Mouse (Mus musculus): ENCODE measurements around the gene Triobp. TPM values are rescaled to one million over a fixed set of nuclear protein-coding genes. Genes with fewer than 3 reads are reported as not detected.

Gene Triobp
- polyA plus RNA-seq, 1 experiment from 2014 or later = 135 TPM

DNA sequence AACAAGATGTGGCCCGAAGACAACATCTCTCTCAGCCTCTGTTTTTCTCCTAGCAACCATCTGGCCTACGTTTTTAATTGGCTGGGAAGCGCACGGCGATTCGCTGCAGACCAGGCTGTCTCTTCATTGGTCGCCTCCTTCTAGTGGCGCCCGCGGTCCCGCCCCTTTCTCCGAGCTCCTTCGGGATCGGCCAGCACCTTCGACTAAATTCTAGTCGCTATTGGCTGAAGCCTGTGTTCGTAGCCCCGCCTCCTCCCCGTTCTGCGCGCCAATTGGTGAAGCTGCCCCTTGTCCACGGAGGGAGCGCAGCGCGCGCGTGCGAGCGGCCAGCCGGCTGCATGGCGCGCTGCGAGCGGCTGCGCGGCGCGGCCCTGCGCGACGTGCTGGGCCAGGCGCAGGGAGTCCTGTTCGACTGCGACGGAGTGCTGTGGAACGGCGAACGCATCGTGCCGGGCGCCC, 33.9 kb upstream of the Triobp start, which contains the start of gene Pdxp:
Gene Pdxp, plus strand, starts transcription at position 288 of the 459 bp plus-strand sequence.
- CTCF ChIA-PET = interaction anchor here (0.6 to 5.7 kb wide), 5 partner anchors 11 to 49 kb away, joined by 3 to 136 read pairs (median 33); partner anchors contain the start of gene Nol12

DNA sequence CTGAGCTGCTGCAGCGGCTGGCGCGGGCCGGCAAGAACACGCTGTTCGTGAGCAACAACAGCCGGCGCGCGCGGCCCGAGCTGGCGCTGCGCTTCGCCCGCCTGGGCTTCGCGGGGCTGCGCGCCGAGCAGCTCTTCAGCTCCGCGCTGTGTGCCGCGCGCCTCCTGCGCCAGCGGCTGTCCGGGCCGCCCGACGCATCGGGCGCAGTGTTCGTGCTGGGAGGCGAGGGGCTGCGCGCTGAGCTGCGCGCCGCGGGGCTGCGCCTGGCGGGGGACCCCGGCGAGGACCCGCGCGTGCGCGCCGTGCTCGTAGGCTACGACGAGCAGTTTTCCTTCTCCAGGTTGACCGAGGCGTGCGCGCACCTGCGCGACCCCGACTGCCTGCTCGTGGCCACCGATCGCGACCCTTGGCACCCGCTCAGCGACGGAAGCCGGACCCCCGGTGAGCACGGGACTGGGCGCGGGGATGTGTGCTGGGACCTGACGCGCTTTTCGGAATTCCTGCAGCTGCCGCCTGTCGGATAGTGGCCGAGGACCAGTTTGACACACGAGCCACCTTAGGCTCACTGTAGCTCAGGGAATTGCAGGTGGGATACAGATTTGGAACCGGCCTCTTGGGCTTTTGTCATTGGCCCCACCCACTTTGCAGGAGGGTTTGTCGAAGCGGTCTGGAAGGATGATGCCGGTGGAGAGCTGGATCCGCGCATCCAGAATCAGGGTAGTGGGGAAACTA, 33.3 kb upstream of the Triobp start:
- peak; percentile 7 for ATAC-seq

More for the DNA sequence above, 33.9 kb upstream of the Triobp start, which contains the start of gene Pdxp:
- peak; percentile 89 for DNase-seq (ENCODE audit: low read depth, low spot score)
- POLR2A ChIA-PET = interaction anchor here (0.6 to 4.6 kb wide), 5 partner anchors 14 to 226 kb away, joined by 3 to 41 read pairs (median 8); partner anchors contain the start of genes Lgals1 and Nol12
- ATAC-seq = peak; percentile 85
- TF ChIP-seq CTCF (IDR thresholded peaks at IDR 0.05) = no peak
- in situ Hi-C loops (cut with MboI; ENCODE audit: low pct_unique_long_range_greater_than_20kb) = no loop called here
- no peaks in the 10 kb centered on the region for H3K27me3 ChIP-seq

DNA sequence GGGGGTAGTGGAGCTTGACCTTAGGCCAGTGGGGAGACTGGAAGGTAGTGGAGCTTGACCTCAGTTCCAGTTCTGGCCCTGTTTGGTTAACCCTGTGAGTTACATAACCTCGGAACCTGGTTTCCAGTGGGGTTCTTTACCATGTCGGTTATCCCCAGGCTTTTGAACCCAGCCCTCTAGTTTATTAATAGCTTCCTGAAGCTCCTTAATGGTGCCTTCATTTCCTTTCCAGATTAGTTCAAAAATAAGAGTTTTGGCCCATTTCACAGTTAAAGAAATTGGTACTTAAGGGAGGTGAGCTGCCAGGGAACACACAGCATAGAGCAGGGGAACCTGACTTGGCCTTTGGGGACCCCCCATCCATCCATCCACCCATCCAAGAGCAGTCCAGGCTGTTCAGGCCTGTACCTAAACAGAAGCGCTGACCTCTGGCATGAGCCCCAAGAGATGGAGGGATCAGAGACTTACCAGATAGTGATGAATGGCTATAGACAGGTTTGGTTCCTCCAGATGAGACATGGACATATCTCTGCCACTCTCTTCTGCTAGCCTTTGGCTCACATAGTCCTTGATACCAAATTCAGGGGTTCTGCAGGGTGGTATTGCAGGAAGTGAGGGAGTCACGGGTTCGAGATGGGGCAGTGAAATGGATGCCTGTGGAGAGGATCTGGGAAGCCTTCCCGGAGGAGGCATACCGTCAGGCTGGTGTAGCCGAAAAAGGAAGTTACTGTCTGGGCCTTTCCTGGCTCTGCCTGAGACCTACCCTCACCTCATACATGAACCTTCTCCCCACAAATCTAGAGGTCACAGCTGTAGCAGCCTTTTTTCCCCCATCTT, 32.5 kb upstream of the Triobp start:
- in situ Hi-C loops (cut with MboI; ENCODE audit: low pct_unique_long_range_greater_than_20kb) = loop anchor here (5.0 kb wide), 1 partner anchor 37 kb away; no protein-coding TSS in a partner anchor
- TF ChIP-seq CTCF (IDR thresholded peaks at IDR 0.05) = no peak
- H3K27me3 ChIP-seq = no peaks in the 10 kb centered on the region
- CTCF ChIA-PET = interaction anchor here (1.0 to 5.7 kb wide), 16 partner anchors 10 to 115 kb away, joined by 3 to 136 read pairs (median 5); partner anchors contain the start of genes Lgals1, Nol12 and Triobp
- ATAC-seq (no peak), DNase-seq (ENCODE audit: low read depth, low spot score) (no peak)
- POLR2A ChIA-PET = interaction anchor here (0.7 to 4.6 kb wide), 8 partner anchors 9 to 328 kb away, joined by 3 to 41 read pairs (median 6); partner anchors contain the start of genes Lgals1, Nol12 and Triobp

More for the DNA sequence above, 33.3 kb upstream of the Triobp start:
- no peaks in the 10 kb centered on the region for H3K27me3 ChIP-seq
- ChIA-PET CTCF (interaction anchor here (1.4 to 5.7 kb wide), 8 partner anchors 9 to 57 kb away, joined by 3 to 136 read pairs (median 21); partner anchors contain the start of genes Lgals1 and Nol12), POLR2A (interaction anchor here (0.6 to 4.6 kb wide), 7 partner anchors 13 to 327 kb away, joined by 3 to 41 read pairs (median 4); partner anchors contain the start of genes Lgals1 and Nol12)
- in situ Hi-C loops (cut with MboI; ENCODE audit: low pct_unique_long_range_greater_than_20kb) = no loop called here
- TF ChIP-seq CTCF (IDR thresholded peaks at IDR 0.05) = no peak
- no peak for DNase-seq (ENCODE audit: low read depth, low spot score)

DNA sequence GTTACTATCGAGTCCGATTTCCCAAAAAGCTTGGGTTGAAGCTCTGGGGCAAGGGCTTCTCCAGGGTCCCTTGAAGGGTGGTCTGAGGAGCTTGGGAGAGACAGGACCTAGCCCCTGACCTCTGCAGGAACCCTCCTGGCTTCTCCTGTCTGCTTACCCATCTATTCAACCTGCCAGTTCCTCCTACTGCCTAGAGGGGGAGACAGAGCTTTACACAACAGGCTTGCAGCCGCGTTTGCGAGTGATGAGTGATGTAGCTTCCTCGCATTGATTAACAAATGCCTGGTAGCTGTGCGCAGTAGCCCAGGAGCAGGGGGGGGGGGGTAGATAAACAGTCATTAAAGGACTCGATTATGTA, 31.9 kb upstream of the Triobp start:
- CTCF ChIA-PET = interaction anchor here (1.0 to 5.7 kb wide), 16 partner anchors 9 to 115 kb away, joined by 3 to 136 read pairs (median 5); partner anchors contain the start of genes Lgals1, Nol12 and Triobp
- ATAC-seq = no peak
- TF ChIP-seq CTCF (IDR thresholded peaks at IDR 0.05) = no peak
- in situ Hi-C loops (cut with MboI; ENCODE audit: low pct_unique_long_range_greater_than_20kb) = loop anchor here (5.0 kb wide), 1 partner anchor 37 kb away; no protein-coding TSS in a partner anchor
- no peak for DNase-seq (ENCODE audit: low read depth, low spot score)
- H3K27me3 ChIP-seq = no peaks in the 10 kb centered on the region
- POLR2A ChIA-PET = interaction anchor here (0.9 to 4.6 kb wide), 6 partner anchors 9 to 31 kb away, joined by 3 to 41 read pairs (median 8); partner anchors contain the start of genes Lgals1, Nol12 and Triobp

DNA sequence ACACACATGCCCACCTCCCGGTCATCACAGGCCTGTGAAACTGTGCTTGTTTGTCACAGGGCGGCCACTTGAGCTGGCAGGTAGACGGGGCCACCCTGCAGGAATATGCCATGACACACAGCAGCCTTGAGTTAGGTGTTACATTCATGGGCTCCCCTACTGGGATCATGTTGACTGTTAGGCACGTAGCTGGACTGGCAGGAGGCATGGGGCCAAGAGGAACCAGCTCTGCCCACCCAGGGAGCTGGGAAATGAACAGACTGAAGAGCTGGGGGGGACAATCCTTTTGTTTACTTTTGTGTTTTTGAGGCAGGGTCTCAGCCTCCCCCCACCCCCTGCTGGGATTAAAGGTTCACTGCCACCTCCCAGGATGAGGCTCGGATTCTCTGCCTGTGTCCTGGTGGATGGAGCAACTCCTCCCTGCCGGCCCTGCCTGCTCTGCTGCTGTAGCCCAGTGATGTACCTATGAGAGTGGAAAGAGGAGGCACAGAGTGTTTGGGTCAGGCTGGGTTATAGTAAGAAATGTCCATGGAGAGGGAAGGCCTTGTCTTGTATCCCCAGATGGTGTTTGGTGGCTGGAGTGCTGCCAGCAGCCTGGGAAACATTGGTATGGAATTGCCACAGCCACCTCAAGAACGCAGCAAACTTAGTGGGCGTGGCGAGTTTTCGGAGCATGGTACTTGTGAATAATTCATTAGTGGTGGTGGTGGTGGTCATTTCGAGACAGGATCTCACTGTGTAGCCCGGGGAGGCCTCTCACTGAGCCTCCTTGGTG, 31.3 kb upstream of the Triobp start:
- no peak for TF ChIP-seq CTCF (IDR thresholded peaks at IDR 0.05)
- in situ Hi-C loops (cut with MboI; ENCODE audit: low pct_unique_long_range_greater_than_20kb) = loop anchor here (5.0 kb wide), 1 partner anchor 36 kb away; no protein-coding TSS in a partner anchor
- POLR2A ChIA-PET = interaction anchor here (1.1 to 4.6 kb wide), 5 partner anchors 8 to 26 kb away, joined by 3 to 41 read pairs (median 8); partner anchors contain the start of genes Lgals1 and Nol12
- no peak for DNase-seq (ENCODE audit: low read depth, low spot score)
- CTCF ChIA-PET = interaction anchor here (0.7 to 5.7 kb wide), 18 partner anchors 9 to 156 kb away, joined by 3 to 136 read pairs (median 4); partner anchors contain the start of genes Lgals1, Nol12 and Triobp
- no peaks in the 10 kb centered on the region for H3K27me3 ChIP-seq
- ATAC-seq = no peak

DNA sequence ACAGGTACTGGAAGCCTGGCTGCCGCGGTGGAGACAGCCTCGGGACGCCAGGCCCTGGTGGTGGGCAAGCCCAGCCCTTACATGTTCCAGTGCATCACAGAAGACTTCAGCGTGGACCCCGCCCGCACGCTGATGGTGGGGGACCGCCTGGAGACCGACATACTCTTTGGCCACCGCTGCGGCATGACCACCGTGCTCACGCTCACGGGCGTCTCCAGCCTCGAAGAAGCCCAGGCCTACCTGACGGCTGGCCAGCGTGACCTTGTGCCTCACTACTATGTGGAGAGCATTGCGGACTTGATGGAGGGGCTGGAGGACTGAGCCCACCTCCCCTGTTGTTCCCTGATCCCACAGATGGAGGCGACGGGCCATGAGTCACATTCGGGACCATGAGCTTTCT, 29.4 kb upstream of the Triobp start:
- ChIA-PET CTCF (interaction anchor here (5.0 kb wide), 1 partner anchor 14 kb away, joined by 19 read pairs; no protein-coding TSS in a partner anchor), POLR2A (no interaction called here)
- DNase-seq (ENCODE audit: low read depth, low spot score) = no peak
- TF ChIP-seq CTCF (IDR thresholded peaks at IDR 0.05) = no peak
- no peaks in the 10 kb centered on the region for H3K27me3 ChIP-seq
- in situ Hi-C loops (cut with MboI; ENCODE audit: low pct_unique_long_range_greater_than_20kb) = loop anchor here (5.0 kb wide), 1 partner anchor 34 kb away; no protein-coding TSS in a partner anchor
- no peak for ATAC-seq

DNA sequence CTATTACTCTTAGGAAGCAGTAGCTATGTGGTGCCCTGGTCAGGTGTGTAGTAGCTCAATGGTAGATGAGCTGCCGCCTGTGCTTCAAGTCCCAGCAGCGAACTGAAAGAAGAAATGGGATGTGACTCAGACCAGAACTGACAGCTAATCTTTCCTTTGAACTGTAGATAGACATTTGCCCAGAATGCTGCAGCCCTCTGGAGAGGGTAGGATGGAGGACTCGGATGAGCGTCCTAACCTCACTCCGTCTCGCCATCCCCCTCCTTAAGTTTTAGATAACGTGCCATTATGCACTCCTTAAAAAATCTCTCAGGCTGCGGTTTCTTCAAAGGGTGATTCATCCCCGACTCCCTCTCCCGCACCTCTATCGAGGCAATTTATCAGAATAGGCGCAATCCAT, 27.6 kb upstream of the Triobp start:
- in situ Hi-C loops (cut with MboI; ENCODE audit: low pct_unique_long_range_greater_than_20kb) = loop anchor here (5.0 kb wide), 1 partner anchor 32 kb away; no protein-coding TSS in a partner anchor
- ChIA-PET POLR2A (no interaction called here), CTCF (interaction anchor here (1.0 to 5.0 kb wide), 4 partner anchors 12 to 152 kb away, joined by 3 to 19 read pairs (median 4); no protein-coding TSS in a partner anchor)
- DNase-seq (ENCODE audit: low read depth, low spot score) (no peak), ATAC-seq (no peak)
- no peak for TF ChIP-seq CTCF (IDR thresholded peaks at IDR 0.05)
- H3K27me3 ChIP-seq = no peaks in the 10 kb centered on the region

DNA sequence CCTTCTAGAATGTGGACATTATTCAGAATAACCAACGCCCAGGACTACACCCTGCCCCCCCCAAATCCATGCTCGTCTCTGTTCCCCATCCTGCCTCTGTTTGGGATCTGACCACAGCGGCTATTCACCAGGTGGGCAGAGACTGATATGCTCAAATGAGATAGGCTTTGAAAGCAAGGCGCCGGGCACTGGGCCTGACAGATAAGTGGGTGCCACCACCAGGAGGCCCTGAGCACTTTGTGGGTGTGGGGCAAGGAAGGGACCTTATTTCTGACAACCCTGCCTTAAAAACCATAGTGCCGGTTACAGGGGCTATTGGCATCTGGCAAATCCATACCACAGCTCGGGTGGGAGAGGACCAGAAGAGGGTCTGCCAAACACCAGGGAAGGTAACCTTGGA, 24.8 kb upstream of the Triobp start:
- ATAC-seq = no peak
- no peak for DNase-seq (ENCODE audit: low read depth, low spot score)
- TF ChIP-seq CTCF (IDR thresholded peaks at IDR 0.05) = no peak
- no peaks in the 10 kb centered on the region for H3K27me3 ChIP-seq
- in situ Hi-C loops (cut with MboI; ENCODE audit: low pct_unique_long_range_greater_than_20kb) = no loop called here
- POLR2A ChIA-PET = interaction anchor here (1.3 kb wide), 1 partner anchor 12 kb away, joined by 3 read pairs; the partner anchor contains the start of gene Nol12
- CTCF ChIA-PET = interaction anchor here (3.9 to 5.0 kb wide), 2 partner anchors 7 to 9 kb away, joined by 19 to 36 read pairs; no protein-coding TSS in a partner anchor

DNA sequence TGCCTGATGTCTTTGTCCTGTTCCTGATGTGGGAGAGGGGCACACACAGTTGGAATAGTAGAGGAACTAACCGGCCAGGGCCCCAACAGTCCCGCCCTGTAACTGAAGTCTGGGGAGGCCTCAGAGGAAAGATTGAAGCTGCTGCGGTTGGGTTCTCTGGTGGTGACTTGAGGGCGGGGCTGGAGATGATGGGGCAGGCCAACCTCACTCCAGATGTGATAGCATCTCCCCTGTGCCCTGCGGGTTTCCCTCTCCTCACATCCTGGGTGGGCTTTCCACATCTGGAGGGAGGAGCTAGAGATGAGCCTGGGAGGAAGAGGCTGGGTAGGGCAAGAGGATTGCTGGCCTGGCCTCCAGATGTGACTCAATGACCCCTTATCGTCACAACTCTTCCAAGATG, 23.9 kb upstream of the Triobp start:
- H3K27me3 ChIP-seq = no peaks in the 10 kb centered on the region
- in situ Hi-C loops (cut with MboI; ENCODE audit: low pct_unique_long_range_greater_than_20kb) = no loop called here
- TF ChIP-seq CTCF (IDR thresholded peaks at IDR 0.05) = no peak
- ChIA-PET POLR2A (no interaction called here), CTCF (interaction anchor here (1.9 to 3.9 kb wide), 2 partner anchors 8 to 19 kb away, joined by 5 to 36 read pairs; no protein-coding TSS in a partner anchor)
- DNase-seq (ENCODE audit: low read depth, low spot score) (no peak), ATAC-seq (no peak)
